Mouse (Mus musculus) limb, embryonic 14.5 days (tissue): ENCODE data around the gene Ankrd36. TPM values are rescaled to one million over a fixed set of nuclear protein-coding genes. Genes with fewer than 3 reads are reported as not detected.

Experiments
- ATAC-seq: fragments of 200-750 bp; cut with Nextera tagmentation; 2 replicates; pipeline ENCODE4 v1.8.0; 2017; ENCODE audit warnings: low read depth, moderate number of reproducible peaks, moderate TSS enrichment; ENCODE audit not compliant: low FRiP score
- DNase-seq: peaks from one replicate; pipeline ENCODE4 v3.0.0-alpha.2; 2015; ENCODE audit warnings: low spot score
- H3K27ac ChIP-seq: fragments of 300-500 bp; sonication (generic); replicated peaks from 2 replicates; pipeline ENCODE4 v1.5.1; 2014; ENCODE audit warnings: low read depth, mild to moderate bottlenecking, low read length, moderate library complexity, mixed read lengths
- H3K27me3 ChIP-seq: fragments of 300-500 bp; sonication (generic); 2 replicates; pipeline ENCODE4 v1.6.1; 2014; ENCODE audit warnings: low read length, mixed read lengths; ENCODE audit not compliant: control insufficient read depth, insufficient read depth
- H3K36me3 ChIP-seq: fragments of 300-500 bp; sonication (generic); 2 replicates; pipeline ENCODE4 v1.6.1; 2014; ENCODE audit warnings: mild to moderate bottlenecking, low read length, moderate library complexity, mixed read lengths; ENCODE audit not compliant: control insufficient read depth, insufficient read depth
- H3K4me1 ChIP-seq: fragments of 300-500 bp; sonication (generic); 2 replicates; pipeline ENCODE4 v1.6.1; 2014; ENCODE audit warnings: antibody characterized with exemption, low read length, mixed read lengths; ENCODE audit not compliant: control insufficient read depth, insufficient read depth
- H3K4me2 ChIP-seq: fragments of 300-500 bp; sonication (generic); replicated peaks from 2 replicates; pipeline ENCODE4 v1.6.1; 2014; ENCODE audit warnings: low read depth, mild to moderate bottlenecking, low read length, moderate library complexity; ENCODE audit not compliant: severe bottlenecking
- H3K4me3 ChIP-seq: fragments of 300-500 bp; sonication (generic); replicated peaks from 2 replicates; pipeline ENCODE4 v1.5.1; 2014; ENCODE audit warnings: low read length
- H3K9ac ChIP-seq: fragments of 300-500 bp; sonication (generic); 2 replicates; pipeline ENCODE4 v1.6.1; 2014; ENCODE audit warnings: mild to moderate bottlenecking, low read depth, low read length, moderate library complexity; ENCODE audit not compliant: severe bottlenecking
- H3K9me3 ChIP-seq: fragments of 300-500 bp; sonication (generic); 2 replicates; pipeline ENCODE4 v1.6.1; 2016; ENCODE audit warnings: low read length; ENCODE audit not compliant: control insufficient read depth
- POLR2A ChIP-seq: fragments of 200-500 bp; IDR thresholded peaks from 2 replicates; pipeline ENCODE4 v1.8.0; 2012; ENCODE audit warnings: inconsistent platforms, mild to moderate bottlenecking, moderate library complexity, borderline replicate concordance; ENCODE audit not compliant: insufficient read depth, insufficient read length; ENCODE audit errors: extremely low read depth
- WGBS: fragments of 180-500 bp; shearing (Covaris S2); extraction: QIAGEN DNeasy Blood & Tissue Kit; methylation state at CpG from one replicate; pipeline ENCODE4 v1.1.7; 2014; 5-methylcytosine and 5-hydroxymethylcytosine counted together
- polyA plus RNA-seq, 2 experiments: library from polyadenylated mRNA; depleted of rRNA in 1 of 2; stranded (reverse) in 1 of 2; unstranded in 1 of 2; fragments of >200 nt; fragmentation: Nextera tagmentation in 1 of 2; extraction: Ambion mirVana in 1 of 2; gene quantifications; 2 replicates each; pipeline versions ENCODE4 v1.2.1 to v1.2.3; 2012 to 2014

Ankrd36 gene
- polyA plus RNA-seq, 2 experiments = 0.03 TPM; not detected in 1

DNA sequence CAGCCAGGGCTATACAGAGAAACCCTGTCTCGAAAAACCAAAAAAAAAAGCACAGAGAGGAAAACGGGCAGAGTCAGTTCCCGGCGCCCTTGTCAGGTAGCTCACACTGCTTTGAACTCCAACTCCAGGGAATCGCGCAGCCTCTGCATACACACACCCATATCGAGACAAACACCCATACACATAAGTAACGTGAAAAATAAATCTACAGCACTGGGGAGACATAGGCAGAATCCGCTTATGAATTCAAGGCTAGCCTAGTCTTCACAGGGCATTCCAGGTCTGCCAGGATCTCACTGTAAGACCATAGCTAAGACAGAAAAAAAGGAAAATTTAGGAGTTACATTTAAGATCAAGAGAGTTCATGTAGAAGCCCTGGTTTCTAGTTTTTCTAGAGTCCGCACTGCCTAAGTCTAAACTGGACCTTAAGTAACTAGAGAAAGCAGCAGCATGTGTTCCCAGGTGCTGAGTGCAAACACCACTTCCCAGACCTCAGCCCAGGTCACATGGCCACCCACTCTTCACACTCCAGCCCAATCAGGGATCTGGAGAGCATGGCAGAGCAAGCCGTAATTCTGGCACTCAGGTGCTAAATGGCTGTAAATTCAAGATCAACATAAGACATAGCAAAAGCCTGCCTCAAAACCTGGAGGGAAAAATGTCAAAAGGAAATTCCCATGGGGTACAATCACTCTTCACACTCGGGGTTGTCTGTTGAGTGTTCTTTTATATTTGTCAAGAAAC, 149.3 kb downstream of the Ankrd36 start:
- DNase-seq (no peak), ATAC-seq (no peak)
- Histone ChIP-seq H3K9me3 (no peaks in the 10 kb centered on the region), H3K27me3 (no peaks in the 10 kb centered on the region), H3K9ac (no peak overlapping the region), H3K36me3 (peaks cover 65% of the 10 kb centered on the region), H3K4me2 (no peak overlapping the region), H3K4me1 (no peaks in the 10 kb centered on the region), H3K27ac (no peak overlapping the region), H3K4me3 (no peak overlapping the region)
- WGBS = 90% methylated on average over 12 of the region's 12 CpGs
- no peak for TF ChIP-seq POLR2A

DNA sequence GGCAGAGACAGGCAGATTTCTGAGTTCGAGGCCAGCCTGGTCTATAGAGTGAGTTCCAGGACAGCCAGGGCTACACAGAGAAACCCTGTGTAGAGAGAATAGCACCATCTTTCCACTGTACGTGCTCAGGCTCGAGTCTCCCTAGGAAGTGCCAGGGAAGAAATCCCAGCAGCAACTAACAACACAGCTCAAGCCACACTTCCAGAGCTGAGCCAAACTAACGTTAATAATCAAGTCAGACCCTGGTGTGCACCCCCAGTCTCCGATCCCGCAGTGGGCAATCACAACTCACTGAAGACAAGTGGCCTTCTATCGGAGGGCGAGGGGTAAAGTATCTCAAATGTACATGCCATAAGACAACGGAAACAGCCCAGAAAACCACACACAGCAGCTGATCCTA, 160.1 kb downstream of the Ankrd36 start:
- H3K27me3 ChIP-seq = no peaks in the 10 kb centered on the region
- H3K4me2 ChIP-seq = no peak overlapping the region
- H3K4me3 ChIP-seq = no peak overlapping the region
- DNase-seq (no peak), ATAC-seq (no peak)
- H3K9ac ChIP-seq = no peak overlapping the region
- WGBS = 91% methylated on average over 9 of the region's 9 CpGs
- H3K36me3 ChIP-seq = peaks cover 5% of the 10 kb centered on the region
- H3K9me3 ChIP-seq = no peaks in the 10 kb centered on the region
- TF ChIP-seq POLR2A = no peak
- no peak overlapping the region for H3K27ac ChIP-seq
- peaks cover 4% of the 10 kb centered on the region; the same call in 1 of the 2 replicates for H3K4me1 ChIP-seq

DNA sequence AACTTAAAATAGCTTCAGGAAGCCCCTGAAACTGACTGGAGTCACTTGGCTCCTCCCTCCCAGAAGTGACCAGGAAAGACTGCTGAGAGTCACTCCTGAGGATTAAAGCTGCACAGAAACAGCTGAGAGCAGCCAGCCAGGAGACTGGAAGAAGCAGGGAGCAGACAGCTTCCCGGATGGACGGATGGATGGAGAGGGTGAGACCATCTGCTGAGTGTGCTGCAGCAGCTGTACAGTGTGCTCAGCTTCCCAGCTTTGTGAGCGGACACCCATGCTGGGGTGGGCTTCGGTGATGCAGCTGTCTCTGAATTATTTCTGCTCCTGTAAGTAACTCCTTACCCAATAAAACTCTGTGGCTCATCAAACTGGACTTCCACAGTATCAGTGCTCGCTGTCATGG, 162.9 kb downstream of the Ankrd36 start:
- Histone ChIP-seq H3K9ac (no peak overlapping the region), H3K27ac (0 out of 2 replicates have a peak overlapping the region, but pooled peaks have one; percentile 44), H3K9me3 (no peaks in the 10 kb centered on the region), H3K27me3 (no peaks in the 10 kb centered on the region), H3K36me3 (no peaks in the 10 kb centered on the region; the same call in none of the 2 replicates), H3K4me1 (peaks cover 4% of the 10 kb centered on the region; the same call in 1 of the 2 replicates), H3K4me2 (no peak overlapping the region), H3K4me3 (no peak overlapping the region)
- TF ChIP-seq POLR2A = no peak
- DNase-seq = peak; percentile 45
- WGBS = 72% methylated on average over 5 of the region's 5 CpGs
- peak; percentile 88 for ATAC-seq

DNA sequence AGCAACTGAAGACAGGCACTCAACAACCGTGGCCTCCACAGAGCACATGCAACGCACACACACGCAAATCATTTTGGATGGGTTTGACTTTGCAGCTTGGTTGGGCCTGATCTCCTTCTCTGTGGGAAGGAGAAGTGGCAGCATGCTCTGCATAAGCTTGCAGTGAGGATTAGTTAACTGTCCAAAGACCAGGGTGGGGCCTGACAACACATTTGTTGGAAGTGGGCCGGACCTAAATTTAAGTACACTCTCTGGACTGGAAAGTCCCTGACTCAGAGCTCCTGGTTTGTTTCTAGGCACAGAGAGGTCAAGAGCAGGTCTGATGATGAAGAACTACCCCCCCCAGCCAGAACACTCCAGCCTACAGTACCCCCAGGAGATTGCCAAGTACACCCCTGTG, 164.8 kb downstream of the Ankrd36 start:
- H3K9ac ChIP-seq = no peak overlapping the region
- no peak overlapping the region for H3K4me2 ChIP-seq
- no peak for TF ChIP-seq POLR2A
- H3K9me3 ChIP-seq = no peaks in the 10 kb centered on the region
- H3K27me3 ChIP-seq = no peaks in the 10 kb centered on the region
- H3K4me3 ChIP-seq = no peak overlapping the region
- peaks cover 4% of the 10 kb centered on the region; the same call in 1 of the 2 replicates for H3K4me1 ChIP-seq
- 86% methylated on average over 4 of the region's 4 CpGs for WGBS
- H3K36me3 ChIP-seq = no peaks in the 10 kb centered on the region; the same call in none of the 2 replicates
- ATAC-seq = no peak
- H3K27ac ChIP-seq = no peak overlapping the region
- no peak for DNase-seq

DNA sequence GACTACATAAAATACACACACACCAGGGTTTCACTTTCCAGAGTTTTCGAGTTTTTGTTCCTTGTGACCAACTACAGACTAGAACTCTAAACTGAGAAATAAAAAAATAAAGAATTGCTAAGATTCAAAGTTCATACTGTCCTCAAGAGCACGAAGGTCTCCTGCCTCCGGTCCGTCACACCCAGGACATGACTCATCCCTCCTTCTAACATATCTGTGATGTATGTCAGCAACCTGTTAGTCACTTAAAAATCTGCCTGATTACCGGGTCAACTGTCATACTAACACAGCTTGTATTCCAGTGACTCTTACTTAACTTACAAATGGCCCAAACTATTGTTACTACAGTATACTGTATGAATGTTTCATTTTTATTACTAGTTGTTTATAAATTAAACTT, 167.7 kb downstream of the Ankrd36 start:
- H3K36me3 ChIP-seq = no peaks in the 10 kb centered on the region
- WGBS = 92% methylated on average over 5 of the region's 5 CpGs
- no peak for TF ChIP-seq POLR2A
- DNase-seq (no peak), ATAC-seq (no peak)
- H3K4me3 ChIP-seq = no peak overlapping the region
- no peak overlapping the region for H3K27ac ChIP-seq
- no peaks in the 10 kb centered on the region for H3K27me3 ChIP-seq
- no peaks in the 10 kb centered on the region for H3K9me3 ChIP-seq
- no peak overlapping the region for H3K4me2 ChIP-seq
- H3K9ac ChIP-seq = no peak overlapping the region
- peaks cover 5% of the 10 kb centered on the region; the same call in 1 of the 2 replicates for H3K4me1 ChIP-seq

Other genes with a start within 250 kb of the Ankrd36 start
- gene Znrf3, start 124.8 kb upstream of the Ankrd36 start, polyA plus RNA-seq (2012; rRNA removed) = 8.0 and 10.6 TPM in 2 replicates
- gene Znrf3, start 124.8 kb upstream of the Ankrd36 start, polyA plus RNA-seq (2014; fragmentation: Nextera tagmentation; extraction: Ambion mirVana) = 12.9 and 14.4 TPM in 2 replicates
- gene Xbp1, start 49.0 kb upstream of the Ankrd36 start, polyA plus RNA-seq (2012; rRNA removed) = 97.3 and 105 TPM in 2 replicates
- gene Xbp1, start 49.0 kb upstream of the Ankrd36 start, polyA plus RNA-seq (2014; fragmentation: Nextera tagmentation; extraction: Ambion mirVana) = 182 and 200 TPM in 2 replicates
- gene Ccdc117, start 27.5 kb upstream of the Ankrd36 start, polyA plus RNA-seq (2012; rRNA removed) = 18.9 and 19.6 TPM in 2 replicates
- gene Ccdc117, start 27.5 kb upstream of the Ankrd36 start, polyA plus RNA-seq (2014; fragmentation: Nextera tagmentation; extraction: Ambion mirVana) = 20.9 and 21.8 TPM in 2 replicates
- 124 and 135 TPM in 2 replicates for gene Mrps24, start 146.0 kb downstream of the Ankrd36 start, polyA plus RNA-seq (2012; rRNA removed)
- gene Mrps24, start 146.0 kb downstream of the Ankrd36 start, polyA plus RNA-seq (2014; fragmentation: Nextera tagmentation; extraction: Ambion mirVana) = 197 and 219 TPM in 2 replicates
- gene Urgcp, start 192.7 kb downstream of the Ankrd36 start, polyA plus RNA-seq (2012; rRNA removed) = 17.1 and 21.5 TPM in 2 replicates
- 21.7 and 23.4 TPM in 2 replicates for gene Urgcp, start 192.7 kb downstream of the Ankrd36 start, polyA plus RNA-seq (2014; fragmentation: Nextera tagmentation; extraction: Ambion mirVana)
- gene Dbnl, start 218.8 kb downstream of the Ankrd36 start, polyA plus RNA-seq (2012; rRNA removed) = 85.4 and 89.9 TPM in 2 replicates
- 107 and 119 TPM in 2 replicates for gene Dbnl, start 218.8 kb downstream of the Ankrd36 start, polyA plus RNA-seq (2014; fragmentation: Nextera tagmentation; extraction: Ambion mirVana)
- 46.8 and 55.3 TPM in 2 replicates for gene Pgam2, start 234.0 kb downstream of the Ankrd36 start, polyA plus RNA-seq (2012; rRNA removed)
- 64.4 and 88.3 TPM in 2 replicates for gene Pgam2, start 234.0 kb downstream of the Ankrd36 start, polyA plus RNA-seq (2014; fragmentation: Nextera tagmentation; extraction: Ambion mirVana)